Mouse (Mus musculus) stomach, postnatal 0 days (tissue): ENCODE results near the gene Nmur1.

Experiments used
- CTCF ChIP-seq: IDR thresholded peaks from 2 replicates; pipeline ENCODE4 v1.5.1; 2016; ENCODE audit warnings: antibody characterized with exemption, low read depth, mild to moderate bottlenecking, moderate library complexity
- EP300 ChIP-seq: optimal IDR thresholded peaks from 2 replicates; pipeline ENCODE3; 2016; ENCODE audit warnings: antibody characterized with exemption

- TF ChIP-seq EP300 (no peak), CTCF (no peak)
Observed at GRCm38 (mm10) chr1:86359798-86360179, 66.2 kb downstream of the Nmur1 start.
